Mouse (Mus musculus) heart, postnatal 25 days (tissue): ENCODE measurements around the gene Zfp296. TPM values are rescaled to one million over a fixed set of nuclear protein-coding genes. Genes with fewer than 3 reads are reported as not detected.

Experiments
- DNase-seq: peaks from one replicate; pipeline ENCODE4 v3.0.0; 2022; ENCODE audit warnings: low spot score
- intact Hi-C: fragments of 180-260 bp; cut with DNase I; formaldehyde crosslinking; loops from one replicate; pipeline ENCODE4 v1.15.1; 2025
- total RNA-seq, 2 experiments: library from RNA; stranded (reverse); gene quantifications; 2 replicates each; pipeline ENCODE4 v1.2.3; 2021

Zfp296 gene
- under 1 TPM; 0.28 to 0.49 TPM for total RNA-seq

DNA sequence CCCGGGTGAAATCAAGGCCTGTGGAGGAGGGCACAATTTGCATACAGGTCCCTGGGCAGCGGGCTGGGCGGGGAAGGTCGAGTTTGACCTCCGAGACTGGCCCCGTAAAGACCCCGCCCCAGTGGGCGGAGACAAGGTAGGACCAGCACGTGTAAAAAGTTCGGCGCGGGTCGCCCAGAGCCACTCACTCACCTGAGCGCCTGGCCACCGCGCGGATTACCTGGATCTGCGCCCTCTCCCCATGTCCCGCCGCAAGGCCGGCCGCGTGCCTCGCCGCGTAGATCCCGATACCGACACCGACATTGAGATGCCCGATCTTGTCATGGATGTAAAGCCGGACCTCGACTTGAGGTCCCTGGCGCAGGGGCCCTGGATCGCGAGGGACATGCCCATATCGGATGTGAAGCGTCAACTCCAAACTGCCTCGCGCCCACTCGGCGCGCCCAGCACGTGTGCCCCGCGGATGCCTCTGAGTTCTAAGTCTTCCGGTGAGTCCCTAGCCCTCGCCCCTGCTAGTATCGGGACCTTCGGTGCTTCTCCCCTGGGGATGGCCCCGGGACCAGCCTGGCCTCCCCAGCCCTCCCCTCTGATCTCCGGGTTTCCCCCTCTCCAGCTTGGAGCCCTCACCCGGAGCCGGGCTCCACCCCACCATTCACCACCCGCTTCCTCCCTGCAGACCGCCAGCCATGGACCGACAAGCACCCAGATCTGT is at the start of gene Zfp296, which contains the start of gene Gemin7:
Gene Zfp296 (plus strand): TSS at position 147 of the 712 bp plus-strand sequence.
Gene Gemin7 (minus strand): TSS at position 455 of the 712 bp plus-strand sequence.
- no peak for DNase-seq

DNA sequence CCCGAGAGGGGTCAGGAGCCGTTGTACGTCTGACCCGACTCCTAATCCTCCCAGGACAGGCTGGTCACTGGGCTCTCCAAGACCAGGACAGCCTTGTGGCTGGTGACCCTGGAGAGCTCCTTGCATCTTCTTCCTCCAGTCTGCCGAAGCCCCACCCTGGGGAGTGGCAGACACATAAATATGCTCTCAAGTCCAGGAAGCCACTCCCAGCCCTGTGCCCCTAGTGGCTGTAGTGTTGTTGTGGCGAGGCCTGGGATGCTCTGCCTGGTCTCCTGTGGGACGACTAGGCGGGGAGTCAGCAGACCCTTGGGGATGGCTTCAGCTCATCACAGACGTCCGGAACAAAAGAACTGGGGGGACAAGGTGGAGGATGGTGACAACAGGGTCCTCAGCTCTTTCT is 46.0 kb upstream of the Zfp296 start:
- DNase-seq = no peak
- intact Hi-C loops = no loop called here

More for the DNA sequence above, at the start of gene Zfp296, which contains the start of gene Gemin7:
- intact Hi-C loops = no loop called here

DNA sequence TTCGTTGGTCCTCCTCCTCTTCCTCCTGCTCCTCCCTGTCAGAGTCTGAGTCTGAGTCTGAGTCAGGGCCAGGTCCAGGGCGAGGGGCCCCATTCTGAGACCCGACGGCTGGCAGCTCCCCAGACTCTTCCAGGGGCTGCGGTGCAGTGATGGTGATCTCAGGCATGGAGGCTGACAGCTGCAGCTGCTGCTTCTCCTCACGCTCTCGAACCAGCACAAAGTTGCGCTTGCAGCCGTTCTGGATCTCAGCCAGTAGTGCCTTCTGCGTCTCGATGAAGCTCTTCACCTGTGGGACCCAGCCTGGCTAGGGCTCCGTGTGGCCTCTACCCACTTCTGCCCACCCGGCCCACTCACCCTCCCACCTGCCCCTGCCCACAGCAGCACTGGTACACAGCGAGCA is 44.8 kb upstream of the Zfp296 start:
- no peak for DNase-seq

DNA sequence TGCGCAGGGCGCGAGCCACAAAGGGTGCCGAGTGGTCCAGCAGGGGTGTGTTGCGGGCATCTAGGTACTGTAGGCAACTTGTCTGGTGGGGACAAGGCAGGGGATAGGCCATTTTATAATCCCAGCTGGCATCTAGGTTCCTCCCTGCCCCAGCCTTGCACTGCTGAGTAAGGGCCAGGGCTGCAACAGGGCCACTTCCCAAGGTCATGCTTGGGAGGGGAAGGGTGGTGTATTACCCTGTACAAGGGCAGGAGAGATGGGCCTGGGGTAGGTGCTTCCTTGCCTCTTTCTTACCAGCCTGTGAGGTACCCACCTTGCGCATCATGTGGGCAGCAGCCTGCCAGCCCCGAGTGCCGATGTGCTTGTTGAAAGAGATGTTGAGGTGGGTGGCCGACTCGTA is 42.4 kb upstream of the Zfp296 start:
- intact Hi-C loops = no loop called here
- DNase-seq = no peak

More for the DNA sequence above, 44.8 kb upstream of the Zfp296 start:
- intact Hi-C loops = no loop called here

DNA sequence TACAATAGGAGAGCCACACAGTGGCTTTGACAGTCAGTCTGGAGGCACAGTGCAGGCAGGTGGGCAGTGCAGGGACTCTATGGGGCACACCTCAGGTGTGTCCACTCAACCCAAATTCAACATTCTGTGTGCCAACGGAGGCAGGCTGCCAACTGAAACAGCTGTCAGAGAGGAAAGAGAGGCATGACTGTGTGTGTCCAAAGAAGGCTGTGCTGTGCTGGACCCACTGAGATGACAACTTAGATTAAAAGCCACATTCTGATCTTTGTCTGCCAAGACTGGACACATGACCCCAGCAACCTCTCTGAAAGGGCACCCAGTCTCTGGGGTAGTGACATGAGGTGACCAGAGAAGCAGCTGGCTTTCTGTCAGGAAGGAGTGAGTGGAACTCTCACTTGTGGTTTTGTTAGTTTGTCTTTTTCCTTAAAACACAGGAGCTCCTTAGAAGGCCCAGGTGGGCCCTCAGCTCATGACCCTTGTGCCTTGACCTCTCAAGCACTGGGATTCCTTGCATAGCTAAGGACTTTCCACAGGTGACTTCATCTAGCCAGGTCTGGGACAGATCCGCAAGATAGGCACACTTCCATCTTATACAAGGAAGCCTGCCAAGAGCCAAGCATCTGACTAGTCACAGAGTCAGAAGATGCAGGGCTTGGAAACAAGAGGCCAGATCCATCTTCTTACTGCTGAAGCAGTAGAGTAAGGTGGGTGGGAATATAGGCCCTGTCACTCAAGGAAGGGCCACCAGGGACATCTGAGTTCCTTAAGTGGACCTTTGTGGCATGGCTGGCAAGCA is 36.1 kb upstream of the Zfp296 start:
- DNase-seq = no peak
- intact Hi-C loops = no loop called here

DNA sequence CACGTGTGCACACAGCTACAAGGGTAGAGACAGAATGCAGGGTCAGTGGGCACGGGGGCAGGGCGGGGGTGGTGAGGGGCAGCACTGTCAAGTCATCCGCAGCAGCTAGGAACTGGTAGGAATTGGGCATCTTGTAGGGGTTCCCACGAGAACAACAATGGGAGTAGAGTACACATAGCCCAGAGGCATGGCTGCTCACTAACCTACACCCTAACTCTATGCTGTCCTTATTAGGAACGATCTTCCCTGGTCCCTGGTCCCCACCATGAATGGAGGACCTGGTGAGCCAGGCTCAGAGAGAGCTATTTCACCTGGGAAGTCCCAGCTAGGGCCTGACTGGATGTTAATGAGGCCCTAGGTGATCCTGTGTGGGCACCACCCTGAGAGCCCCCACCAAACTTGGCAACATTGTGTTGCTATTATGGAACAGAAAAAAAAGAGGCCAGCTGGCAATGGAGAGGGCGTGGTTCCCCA is 35.4 kb upstream of the Zfp296 start:
- DNase-seq = no peak
- intact Hi-C loops = no loop called here

DNA sequence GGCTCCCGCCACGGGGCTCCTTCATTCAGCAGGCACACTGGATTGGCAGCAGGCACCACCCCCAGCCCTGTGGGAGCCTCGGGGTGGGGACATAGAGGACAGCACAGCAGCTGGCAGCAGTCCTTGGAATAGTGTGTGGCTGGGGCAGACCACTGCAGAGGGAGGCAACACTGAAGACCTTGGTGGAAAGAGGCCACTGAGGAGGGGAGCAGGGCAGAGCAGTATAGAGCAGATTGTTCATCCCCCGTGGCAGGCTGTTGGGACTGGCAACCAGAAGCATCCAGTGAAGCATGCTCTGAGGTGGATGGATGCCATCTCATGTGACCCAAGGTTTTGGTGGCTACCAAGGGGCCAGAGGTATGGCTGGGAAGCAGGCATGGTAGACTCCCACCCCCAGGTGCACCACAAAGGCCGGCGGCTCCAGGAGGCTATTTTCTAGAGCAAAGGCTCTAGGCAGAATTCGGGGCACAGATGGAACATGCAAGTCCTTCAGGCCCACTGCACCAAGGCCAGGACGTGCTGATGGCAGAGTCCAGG is 34.9 kb upstream of the Zfp296 start:
- intact Hi-C loops = no loop called here
- DNase-seq = no peak

DNA sequence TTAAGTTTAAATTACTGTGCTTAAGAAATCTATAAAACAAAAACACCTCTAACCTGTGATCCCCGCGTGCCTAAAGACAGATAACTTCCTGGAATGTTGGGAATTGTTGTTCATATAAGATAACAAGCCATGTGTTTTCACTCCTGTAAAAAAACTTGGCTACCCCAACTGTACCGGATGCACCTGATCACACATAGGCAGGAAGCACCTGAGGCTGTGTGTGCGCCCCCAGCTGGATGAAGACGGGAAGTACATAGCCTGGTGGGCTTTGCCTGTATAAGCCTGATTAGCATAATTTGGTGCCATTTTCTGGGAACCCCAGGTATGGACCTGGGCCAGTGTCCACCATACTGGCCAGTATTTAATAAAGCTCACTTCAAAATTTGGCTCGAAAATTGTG is 33.5 kb upstream of the Zfp296 start:
- intact Hi-C loops = no loop called here
- no peak for DNase-seq

DNA sequence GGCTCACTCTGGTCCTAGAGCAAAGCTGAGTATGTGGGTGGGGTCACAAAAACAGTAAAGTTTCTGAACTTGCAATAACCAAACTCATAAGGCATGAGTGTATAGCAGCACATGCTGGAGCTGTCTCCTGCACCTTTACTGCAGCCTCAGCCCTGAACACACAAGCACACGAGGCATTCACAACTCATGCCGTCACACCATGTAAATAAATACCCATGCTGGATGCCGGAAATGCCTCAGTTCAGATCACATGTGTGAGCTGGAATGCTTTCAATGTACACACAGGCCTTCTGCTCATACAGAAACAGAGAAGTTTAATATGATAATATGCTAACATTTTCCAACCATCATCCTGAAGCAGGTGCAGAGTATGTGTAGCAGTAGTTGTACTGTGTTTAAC is 31.1 kb upstream of the Zfp296 start:
- no peak for DNase-seq
- intact Hi-C loops = no loop called here

DNA sequence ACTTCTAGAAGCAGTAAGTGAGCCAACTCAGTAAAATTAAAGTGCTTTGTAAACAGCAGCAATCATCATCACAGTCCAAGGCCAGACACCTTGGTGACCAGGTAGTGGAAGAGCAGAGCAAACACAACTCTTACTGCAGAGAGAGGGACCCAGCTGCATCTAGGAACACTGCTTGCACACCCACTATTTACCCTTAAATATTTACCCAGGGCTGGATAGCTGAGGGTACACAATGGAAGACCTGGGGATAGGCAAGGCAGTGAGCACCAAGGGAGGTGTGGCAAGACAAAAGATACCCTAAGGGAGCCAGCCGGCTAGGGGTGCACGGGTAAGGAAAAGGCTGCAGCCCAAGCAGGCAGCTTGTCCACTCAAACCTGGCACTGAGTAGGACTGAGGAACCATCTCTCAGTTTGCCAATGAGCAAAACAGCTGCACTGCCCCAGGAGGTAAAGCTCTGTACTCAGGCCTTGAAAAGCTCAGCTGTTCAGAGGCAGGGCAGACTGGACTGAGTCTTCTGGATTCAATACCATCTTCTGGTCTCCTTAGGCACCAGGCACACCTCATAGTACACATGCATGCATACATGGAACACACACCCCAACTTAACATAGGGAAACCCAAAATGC is 29.6 kb upstream of the Zfp296 start:
- no peak for DNase-seq
- intact Hi-C loops = no loop called here

DNA sequence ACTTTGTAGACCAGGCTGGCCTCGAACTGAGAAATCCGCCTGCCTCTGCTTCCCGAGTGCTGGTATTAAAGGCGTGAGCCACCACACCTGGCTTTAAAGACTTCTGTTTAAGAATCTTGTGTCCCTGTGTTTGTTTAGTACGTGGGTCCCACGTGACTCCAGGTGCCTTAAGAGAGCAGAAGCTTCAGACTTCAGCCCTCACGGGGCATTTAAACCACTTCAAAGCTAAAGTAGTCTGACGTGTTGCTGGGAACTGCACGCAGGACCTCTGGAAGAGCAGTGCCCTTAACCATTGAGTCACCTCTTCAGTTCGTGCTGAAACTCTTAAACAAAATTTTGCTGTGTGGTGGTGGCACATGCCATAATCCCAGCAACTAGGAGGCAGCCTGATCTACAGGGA is 27.7 kb upstream of the Zfp296 start:
- intact Hi-C loops = no loop called here
- DNase-seq = no peak

DNA sequence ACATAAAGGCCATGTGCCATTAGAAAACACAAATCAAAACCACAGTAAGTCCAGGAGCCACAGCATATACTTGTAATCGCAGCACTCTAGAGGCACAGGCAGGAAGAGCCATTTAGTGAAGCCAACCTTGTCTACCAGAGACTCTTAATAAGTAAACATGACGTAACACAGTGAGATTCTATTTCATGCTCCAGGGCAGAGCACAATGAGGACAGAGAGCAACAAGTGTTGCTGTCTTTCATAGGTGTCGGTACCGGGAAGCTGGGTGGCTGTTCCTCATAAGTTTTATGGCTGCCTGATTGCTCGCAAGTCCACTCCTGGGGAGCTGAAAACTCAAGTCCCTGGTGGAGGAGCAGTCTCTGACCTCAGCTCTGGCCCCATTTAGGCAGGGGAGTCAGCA is 25.5 kb upstream of the Zfp296 start:
- no peak for DNase-seq
- intact Hi-C loops = no loop called here

DNA sequence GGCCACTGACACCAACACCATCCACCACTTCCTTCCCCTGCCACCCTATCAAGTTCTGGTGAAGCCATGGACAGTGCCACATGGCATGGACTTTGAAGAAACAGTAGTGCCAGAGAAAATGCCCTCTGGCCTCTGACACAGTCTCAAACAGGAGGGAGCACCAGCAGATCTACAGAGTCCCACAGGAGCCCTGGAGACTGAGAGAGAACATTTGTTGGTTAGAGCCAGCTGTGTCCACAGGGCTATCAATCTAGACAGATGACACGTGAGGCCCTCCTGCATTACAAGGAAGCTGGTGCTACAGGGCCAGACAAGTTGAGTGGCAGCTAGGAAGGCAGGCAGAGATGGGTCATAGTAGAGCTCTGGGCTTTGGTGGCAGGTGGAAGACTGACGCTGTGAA is 24.6 kb upstream of the Zfp296 start:
- intact Hi-C loops = no loop called here
- DNase-seq = no peak

DNA sequence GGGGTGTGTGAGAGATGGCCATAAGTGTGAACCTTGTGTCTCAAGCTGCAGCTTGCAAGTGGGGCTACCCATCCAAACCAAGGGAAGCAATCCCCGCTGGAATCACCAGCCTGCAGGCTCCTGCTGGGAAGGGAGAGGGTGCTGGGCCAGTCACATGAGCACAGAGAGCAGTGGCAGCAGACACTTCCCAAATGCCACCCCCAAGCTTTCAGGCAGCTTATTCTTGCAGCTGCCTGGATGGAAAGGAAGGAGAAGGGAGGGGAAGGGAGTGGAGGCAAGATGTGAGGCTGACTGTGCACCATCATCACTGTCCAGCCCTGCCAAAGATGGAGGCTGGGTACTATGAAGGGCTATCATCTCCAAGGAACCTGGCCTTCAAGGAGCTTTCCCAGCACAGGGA is 22.9 kb upstream of the Zfp296 start:
- DNase-seq = no peak
- intact Hi-C loops = no loop called here

DNA sequence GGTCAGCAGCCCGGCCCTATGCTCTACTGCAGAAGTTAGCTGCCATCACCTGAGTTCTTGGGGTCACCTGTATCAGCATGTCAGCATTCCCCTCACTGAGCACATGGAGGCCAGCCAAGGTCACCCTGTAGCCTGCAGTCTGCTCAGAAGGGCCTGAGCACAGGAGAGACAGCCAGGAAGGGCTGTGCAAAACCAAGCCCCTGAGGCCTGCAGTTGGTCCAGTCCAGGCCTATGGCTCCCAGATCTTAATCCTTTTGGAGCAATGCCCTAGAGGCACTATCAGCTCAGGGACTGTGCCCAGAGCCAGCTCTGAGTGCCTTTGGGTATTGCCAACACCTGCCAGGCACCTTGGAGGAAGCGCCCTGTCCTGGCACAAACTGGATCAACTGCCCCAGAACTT is 20.0 kb upstream of the Zfp296 start:
- intact Hi-C loops = no loop called here
- DNase-seq = no peak

DNA sequence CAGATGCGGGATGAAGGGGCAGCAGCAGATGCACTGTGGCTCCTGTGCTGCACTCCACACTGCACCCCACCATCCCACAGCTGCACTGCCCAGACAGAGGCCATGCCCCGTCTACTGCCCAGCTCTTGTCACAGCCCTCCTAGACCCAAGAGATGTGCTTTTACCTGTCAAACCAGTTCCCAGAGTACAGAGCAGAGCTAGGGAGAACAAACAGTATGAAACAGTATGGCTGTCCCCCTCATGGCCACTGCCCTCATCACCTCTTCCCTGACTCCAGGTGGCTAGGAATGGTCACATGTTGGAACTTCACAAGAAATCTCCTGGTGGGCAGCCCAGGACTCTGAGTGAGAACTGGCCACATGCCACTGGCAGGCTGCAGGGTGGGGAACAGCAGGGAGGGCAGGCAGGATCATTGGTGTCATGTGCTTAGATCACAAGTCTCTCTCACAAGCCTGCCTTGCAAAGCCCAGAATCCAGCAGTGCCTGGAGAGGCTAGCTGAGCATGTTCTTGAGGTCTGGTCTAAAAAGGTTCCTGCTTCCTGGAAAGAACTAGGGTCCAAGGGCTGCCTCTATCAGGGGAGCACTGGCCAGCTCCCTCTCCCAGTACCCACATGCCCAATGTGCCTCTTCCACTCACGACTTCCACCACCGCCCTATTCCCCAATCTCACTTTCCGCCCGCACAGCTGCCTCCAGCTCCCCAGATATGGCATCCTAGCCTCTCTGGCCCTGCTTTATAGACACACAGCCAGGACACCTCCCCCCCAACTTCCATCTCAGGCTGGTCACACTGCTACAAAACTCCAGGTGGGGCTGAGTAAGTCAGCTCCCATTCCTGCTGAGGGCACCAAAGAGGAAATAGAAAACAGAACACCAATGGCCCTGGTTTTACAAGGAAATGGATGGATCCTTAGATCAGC is 18.8 kb upstream of the Zfp296 start:
- intact Hi-C loops = no loop called here
- no peak for DNase-seq

DNA sequence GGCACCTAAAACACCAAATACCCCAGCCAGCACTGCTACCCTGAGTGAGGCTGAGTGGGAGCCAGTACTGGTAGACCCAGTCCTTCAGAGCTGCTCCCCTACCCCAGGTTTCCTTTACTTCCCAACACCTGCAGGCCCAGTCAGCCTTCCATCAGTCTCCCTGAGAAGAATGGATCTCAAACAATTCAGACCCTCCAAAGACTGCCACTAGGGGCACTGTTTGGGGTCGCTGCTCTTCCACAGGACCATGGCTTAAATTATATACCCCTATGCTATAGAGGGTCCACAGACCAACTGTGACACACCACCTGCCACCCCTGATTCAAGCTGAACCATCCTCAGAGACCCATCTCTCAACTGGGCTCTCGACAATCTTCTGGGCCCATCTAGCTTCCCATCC is 18.1 kb upstream of the Zfp296 start:
- intact Hi-C loops = no loop called here
- no peak for DNase-seq

DNA sequence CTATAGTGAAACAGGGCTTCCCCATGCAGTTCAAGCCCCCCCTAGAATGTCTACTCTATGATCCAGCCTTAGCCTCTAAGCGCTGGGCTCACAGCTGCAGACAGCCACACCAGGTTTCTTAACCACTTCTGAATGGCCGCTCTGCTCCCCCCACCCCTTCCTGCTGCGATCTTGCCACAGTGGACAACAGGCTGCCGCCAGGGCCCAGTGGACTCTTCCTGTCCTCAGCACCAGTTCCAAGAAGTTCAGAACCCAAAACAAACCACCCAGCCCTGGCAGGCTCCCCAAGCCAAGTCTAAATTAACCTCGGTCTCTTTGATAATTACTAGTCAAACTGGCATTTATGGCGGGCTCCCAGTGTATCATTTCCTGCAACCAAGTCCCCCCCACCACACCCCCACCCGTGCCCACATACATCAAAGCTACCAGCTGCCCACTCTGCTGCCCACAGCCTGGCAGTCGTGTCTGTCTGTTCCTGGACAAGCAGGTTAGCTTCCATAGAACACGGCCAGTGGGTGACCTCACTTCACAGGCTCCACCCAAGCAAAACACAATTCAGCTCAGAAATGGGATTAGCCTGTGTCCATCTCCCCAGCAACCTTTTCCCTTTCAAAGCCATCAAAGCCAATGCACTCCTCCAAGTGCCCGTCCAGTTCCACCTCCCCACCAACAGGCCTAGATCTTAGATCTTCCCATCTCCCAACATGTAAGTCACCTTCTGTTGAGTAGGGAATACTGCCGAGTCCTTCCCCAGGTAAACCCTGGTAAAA is 16.4 kb upstream of the Zfp296 start:
- intact Hi-C loops = loop anchor here (5.0 kb wide), 1 partner anchor 53 kb away; the partner anchor contains the start of genes Bloc1s3 and Trappc6a
- DNase-seq = no peak

DNA sequence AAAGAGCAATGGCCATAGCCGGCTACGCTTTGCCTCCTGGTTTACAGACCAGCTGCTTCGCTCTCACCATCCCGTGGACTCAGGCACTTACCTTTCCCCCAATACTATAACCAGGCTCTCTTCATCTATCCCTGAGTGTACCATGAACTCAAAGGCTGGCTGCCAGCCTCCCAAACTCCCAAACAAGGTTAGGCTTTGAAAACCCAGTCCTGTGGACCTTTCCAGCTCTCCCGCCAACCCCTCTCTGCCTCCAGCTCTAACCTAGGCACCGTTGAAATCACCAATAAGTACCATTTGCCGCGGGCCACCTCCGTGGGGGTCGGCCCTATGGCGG is 15.7 kb upstream of the Zfp296 start:
- intact Hi-C loops = loop anchor here (5.0 kb wide), 1 partner anchor 54 kb away; the partner anchor contains the start of genes Bloc1s3 and Trappc6a
- no peak for DNase-seq
